Mouse (Mus musculus): Measurements from ENCODE around the gene Ccl17.

Gene Ccl17

DNA sequence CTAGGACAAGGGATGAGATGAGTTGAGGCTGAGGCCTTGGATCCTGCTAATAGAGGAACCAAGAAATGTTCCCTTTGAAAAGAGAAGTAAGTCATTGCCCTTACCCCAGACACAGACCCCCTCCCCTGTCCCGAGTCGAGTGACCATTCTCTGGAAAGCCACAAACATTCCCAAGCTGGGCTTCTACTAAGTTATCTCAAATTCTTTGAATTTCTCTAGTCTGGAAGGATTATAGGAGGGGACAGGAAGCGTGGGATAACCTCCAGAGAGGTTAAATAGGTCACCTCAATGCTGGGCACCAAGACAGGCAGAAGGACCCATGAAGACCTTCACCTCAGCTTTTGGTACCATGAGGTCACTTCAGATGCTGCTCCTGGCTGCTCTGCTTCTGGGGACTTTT, at the start of gene Ccl17:
Ccl17 (plus strand) TSS at position 301 of the 400 bp plus-strand sequence.
- DNase-seq (ENCODE audit: extremely low read depth, insufficient read length, low spot score), result no peak

GRCm38 (mm10) chr8:94767035-94767434, 43.2 kb upstream of the Ccl17 start:
- peak; percentile 54 for DNase-seq (ENCODE audit: extremely low read depth, insufficient read length, low spot score)

DNA sequence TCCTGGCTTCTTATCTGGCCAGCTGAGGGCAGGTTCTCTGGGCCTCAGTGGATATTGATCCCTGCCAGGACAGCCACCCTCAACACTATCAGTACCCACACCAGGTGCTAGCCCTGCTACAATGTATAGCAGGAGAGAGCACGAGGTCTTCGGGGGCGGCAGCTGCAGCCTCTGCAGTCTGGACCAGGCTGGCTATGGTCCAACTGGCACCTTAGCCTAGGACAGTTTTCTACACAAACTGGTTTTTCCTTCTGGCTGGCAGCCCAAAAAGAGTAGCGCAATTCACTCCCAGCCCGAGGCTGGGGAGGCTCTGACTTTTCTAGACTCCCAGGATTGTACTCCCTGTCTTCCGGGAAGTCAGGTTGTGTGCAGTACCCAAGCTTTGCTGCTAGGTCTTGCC, 39.3 kb upstream of the Ccl17 start:
- DNase-seq (ENCODE audit: extremely low read depth, insufficient read length, low spot score), result no peak

GRCm38 (mm10) chr8:94771941-94772670, 38.1 kb upstream of the Ccl17 start, which contains the start of gene Cx3cl1:
Gene Cx3cl1 (plus strand): TSS chr8:94772009.
- peak; percentile 90 for DNase-seq (ENCODE audit: extremely low read depth, insufficient read length, low spot score)

GRCm38 (mm10) chr8:94773048-94773447, 37.2 kb upstream of the Ccl17 start:
- no peak for DNase-seq (ENCODE audit: extremely low read depth, insufficient read length, low spot score)

DNA sequence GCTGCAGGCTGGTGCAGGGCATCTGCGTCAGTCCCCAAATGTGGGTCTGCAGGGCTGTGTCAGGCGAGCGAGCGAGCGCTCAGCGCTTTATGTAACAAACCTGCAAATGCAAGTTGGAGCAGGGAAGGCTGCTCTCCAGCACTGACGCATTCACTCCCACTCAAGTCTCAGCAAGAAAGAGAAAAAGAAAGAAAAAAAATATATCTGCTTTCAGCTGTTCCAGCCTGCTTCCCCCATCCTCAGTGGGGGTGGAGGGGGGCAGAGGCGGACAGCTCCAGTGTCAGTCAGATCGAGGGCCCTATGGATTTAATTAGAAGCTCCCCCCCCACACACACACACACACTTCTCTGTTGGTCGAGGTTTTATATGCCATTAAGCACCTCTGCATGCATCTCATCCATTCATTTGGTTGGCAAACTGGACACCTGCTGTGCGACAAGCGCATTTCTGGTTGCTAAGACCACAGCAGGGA, 36.5 kb upstream of the Ccl17 start:
- DNase-seq (ENCODE audit: extremely low read depth, insufficient read length, low spot score), result no peak

- DNase-seq (ENCODE audit: extremely low read depth, insufficient read length, low spot score), result no peak
Observed at GRCm38 (mm10) chr8:94774601-94775000, 35.7 kb upstream of the Ccl17 start.

- DNase-seq (ENCODE audit: extremely low read depth, insufficient read length, low spot score), result no peak
Observed at GRCm38 (mm10) chr8:94776346-94776745, 33.9 kb upstream of the Ccl17 start.

DNA sequence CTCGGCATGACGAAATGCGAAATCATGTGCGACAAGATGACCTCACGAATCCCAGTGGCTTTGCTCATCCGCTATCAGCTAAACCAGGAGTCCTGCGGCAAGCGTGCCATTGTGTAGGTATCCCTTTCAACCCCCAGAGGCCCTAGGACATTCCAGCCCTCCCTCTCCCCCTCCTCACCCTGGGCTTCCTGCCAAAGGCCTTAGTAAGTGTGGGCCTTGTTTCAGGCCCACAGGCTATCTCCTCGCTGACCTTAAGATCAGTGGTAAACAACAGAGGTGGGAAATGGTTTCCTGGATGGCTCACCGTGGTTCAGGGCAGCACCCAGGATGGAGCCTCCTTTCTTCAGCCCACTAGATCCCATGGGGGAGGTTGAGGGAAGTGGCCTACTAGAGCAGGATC, 32.2 kb upstream of the Ccl17 start:
- DNase-seq (ENCODE audit: extremely low read depth, insufficient read length, low spot score), result no peak

- DNase-seq (ENCODE audit: extremely low read depth, insufficient read length, low spot score), result no peak
Observed at GRCm38 (mm10) chr8:94778473-94778872, 31.8 kb upstream of the Ccl17 start.

- DNase-seq (ENCODE audit: extremely low read depth, insufficient read length, low spot score), result no peak
Observed at GRCm38 (mm10) chr8:94778895-94779533, 31.2 kb upstream of the Ccl17 start.

DNA sequence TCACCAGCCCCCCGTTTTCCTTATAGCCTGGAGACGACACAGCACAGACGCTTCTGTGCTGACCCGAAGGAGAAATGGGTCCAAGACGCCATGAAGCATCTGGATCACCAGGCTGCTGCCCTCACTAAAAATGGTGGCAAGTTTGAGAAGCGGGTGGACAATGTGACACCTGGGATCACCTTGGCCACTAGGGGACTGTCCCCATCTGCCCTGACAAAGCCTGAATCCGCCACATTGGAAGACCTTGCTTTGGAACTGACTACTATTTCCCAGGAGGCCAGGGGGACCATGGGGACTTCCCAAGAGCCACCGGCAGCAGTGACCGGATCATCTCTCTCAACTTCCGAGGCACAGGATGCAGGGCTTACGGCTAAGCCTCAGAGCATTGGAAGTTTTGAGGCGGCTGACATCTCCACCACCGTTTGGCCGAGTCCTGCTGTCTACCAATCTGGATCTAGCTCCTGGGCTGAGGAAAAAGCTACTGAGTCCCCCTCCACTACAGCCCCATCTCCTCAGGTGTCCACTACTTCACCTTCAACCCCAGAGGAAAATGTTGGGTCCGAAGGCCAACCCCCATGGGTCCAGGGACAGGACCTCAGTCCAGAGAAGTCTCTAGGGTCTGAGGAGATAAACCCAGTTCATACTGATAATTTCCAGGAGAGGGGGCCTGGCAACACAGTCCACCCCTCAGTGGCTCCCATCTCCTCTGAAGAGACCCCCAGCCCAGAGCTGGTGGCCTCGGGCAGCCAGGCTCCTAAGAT, 30.5 kb upstream of the Ccl17 start:
- no peak for DNase-seq (ENCODE audit: extremely low read depth, insufficient read length, low spot score)

GRCm38 (mm10) chr8:94780491-94781154, 29.6 kb upstream of the Ccl17 start:
- DNase-seq (ENCODE audit: extremely low read depth, insufficient read length, low spot score), result no peak

GRCm38 (mm10) chr8:94781155-94781837, 29.0 kb upstream of the Ccl17 start:
- no peak for DNase-seq (ENCODE audit: extremely low read depth, insufficient read length, low spot score)

GRCm38 (mm10) chr8:94781838-94782235, 28.4 kb upstream of the Ccl17 start:
- DNase-seq (ENCODE audit: extremely low read depth, insufficient read length, low spot score), result no peak

- no peak for DNase-seq (ENCODE audit: extremely low read depth, insufficient read length, low spot score)
Observed at GRCm38 (mm10) chr8:94783890-94784289, 26.4 kb upstream of the Ccl17 start.

DNA sequence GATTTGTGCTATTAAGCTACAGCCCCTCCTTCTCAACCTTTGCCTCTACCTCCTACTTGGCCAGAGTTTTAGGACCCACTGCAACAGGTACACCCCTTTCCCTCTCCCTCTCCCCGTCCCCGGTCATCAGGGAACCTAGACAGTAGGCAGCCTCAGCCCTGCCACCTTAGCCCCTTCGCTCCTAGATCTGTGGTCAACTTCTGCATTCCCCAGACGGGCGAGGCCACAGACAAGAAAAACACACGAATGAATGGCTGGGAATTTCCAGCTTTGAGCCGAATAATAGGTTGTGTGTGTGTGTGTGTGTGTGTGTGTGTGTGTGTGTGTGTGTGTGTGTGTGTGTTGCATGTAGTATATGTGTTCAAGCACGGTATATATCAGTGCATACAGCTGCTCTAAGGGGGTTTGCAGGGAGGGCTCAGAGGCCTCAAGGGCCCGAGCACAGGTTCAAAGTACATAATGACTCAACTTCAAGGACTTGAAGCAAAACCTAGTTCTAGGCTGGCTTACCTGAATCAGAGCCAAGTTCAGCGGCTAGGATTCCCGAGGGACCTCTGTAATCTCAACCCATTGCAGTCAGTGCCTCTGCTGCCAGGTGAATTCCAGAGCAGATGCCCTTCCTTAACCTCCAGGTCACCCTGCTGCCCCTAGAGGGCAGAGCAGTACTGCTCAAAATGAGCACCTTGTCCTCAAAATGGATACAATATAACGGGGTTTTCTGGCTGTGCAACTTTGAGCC, 24.8 kb upstream of the Ccl17 start:
- peak; percentile 74 for DNase-seq (ENCODE audit: extremely low read depth, insufficient read length, low spot score)

- DNase-seq (ENCODE audit: extremely low read depth, insufficient read length, low spot score), result no peak
Observed at GRCm38 (mm10) chr8:94785995-94786595, 24.2 kb upstream of the Ccl17 start.

Data from 3134 (cell line).